Mouse (Mus musculus): ENCODE data around the gene Ascl4.
A peak's percentile ranks its signal among the peaks of the same experiment; 100 is the strongest.

The Ascl4 gene

DNA sequence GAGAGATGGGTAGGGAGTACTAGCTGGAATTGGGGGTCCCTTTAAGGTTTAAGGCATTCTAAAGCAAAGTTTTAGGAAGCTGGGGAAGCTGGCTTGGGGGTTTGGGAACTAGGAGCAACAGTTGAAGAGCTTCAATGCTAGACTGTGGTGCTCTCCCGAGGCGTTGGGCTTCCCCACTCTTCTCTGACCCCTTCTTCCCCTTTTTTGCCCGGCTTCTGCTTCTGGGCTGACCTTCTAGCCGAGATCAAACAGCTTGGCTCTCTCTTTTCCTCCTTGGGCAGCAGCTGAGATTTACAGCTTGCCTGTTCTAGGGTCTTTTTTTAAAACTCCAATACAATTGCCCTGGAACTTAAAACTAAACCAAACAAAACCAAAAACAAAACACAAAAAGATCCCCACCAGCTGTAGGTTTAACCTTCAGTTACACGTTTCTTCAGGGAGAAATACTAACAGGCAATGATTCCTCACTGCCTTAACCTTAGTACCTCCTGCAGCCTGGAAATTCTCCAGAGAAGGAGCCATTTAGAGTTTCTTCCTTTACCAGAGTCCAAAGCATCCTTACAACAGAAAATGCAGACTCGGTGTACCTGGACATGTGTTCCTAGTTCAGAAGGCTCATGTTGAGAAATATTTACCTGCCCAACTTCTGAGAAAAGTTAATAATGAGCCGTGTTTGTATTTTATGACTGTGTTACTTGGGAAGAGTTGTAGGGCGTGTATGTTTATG, 42.6 kb downstream of the Ascl4 start:
- no peak for DNase-seq (ENCODE audit: low spot score in 2 of 2)

DNA sequence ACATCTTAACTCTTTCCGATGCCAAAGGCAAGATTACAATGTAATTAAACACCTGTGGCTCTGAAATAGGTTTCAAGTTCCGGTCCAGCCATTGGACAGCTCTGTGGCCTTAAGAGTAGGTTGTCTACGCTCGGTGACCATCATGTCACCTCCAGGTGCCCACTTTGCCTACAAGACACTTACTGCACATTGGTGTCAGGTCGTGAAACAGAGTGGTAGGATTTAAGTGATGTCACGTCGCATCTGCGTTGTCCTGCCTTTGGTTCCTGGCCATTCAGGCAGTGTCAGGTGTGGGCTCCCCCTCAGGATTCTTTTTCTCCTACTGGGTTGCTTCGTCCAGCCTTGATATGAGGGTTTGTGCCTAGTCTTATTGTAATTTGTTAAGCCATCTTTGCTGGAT, 44.3 kb downstream of the Ascl4 start:
- no peak for DNase-seq (ENCODE audit: low spot score in 2 of 2)

DNA sequence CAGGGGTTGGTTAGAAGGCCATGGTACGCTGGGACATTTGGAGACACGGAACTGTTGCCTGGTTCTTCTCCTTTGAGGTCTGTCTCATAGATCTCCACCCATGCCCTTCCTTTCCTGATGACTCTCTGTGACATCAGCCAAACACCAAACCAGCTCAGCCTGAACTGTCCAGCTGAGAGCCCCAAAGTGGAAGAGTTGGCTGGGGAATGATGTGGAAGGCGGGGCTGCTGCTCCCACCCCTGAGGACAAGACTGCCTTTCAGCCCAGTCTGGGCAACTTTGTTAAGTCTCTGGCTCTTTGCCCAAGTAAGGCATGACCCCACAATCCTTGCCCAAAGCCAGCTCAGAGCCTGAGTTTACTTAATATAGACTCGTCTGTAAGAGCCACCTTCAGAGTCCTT, 45.4 kb downstream of the Ascl4 start:
- peak; percentile 10 to 16 for DNase-seq (ENCODE audit: low spot score in 2 of 2)

DNA sequence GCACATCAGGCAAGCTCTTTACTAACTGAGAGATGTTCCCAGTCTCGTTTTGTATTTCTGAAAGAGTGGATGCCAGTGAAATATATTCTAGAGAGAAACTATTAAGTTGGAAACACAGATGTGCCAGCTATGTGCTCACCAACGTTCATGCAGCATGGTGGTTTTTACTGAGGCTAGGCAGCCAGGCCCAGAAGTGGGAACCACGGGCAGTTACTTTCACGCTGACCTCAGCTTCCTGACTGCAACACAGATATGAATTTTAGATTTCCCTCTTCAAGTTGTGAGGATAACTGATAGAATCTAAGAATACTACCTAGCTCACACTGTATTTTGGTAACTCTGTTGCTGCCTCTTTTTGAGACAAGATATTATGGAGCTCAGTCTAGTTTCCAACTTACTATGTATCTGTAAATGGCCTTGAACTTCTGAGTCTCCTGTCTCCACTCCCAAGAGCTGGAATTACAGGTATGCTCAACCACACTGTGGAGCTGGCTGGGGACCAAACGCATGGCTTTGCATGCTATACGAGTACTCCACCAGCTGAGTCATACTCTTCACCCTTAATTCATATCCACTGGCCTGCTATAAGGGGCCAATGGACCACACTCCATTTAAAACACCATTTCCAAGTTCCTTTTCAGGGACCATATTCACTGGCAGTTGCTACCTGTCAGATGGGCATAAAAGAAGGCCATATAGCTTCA, 62.1 kb downstream of the Ascl4 start:
- DNase-seq (ENCODE audit: low spot score in 2 of 2) = no peak

DNA sequence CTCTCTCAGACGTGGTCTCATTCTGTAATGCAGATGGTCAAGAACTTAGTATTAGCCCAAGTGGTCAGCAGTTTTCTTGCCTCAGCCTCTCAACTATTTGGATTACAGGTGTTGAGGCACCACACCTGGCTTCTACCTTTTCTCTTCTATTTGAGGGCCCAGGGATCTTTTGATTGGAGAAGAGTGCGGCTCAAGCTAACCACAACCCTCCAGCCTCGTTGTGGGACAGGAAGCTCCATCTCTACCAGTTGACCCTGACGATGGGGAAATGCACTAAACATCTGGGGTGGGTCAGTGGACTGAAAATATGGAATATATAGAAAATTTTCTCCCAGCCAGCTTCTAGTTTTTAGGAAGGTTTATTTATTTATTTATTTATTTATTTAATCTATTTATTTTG, 64.9 kb downstream of the Ascl4 start:
- no peak for DNase-seq (ENCODE audit: low spot score in 2 of 2)

DNA sequence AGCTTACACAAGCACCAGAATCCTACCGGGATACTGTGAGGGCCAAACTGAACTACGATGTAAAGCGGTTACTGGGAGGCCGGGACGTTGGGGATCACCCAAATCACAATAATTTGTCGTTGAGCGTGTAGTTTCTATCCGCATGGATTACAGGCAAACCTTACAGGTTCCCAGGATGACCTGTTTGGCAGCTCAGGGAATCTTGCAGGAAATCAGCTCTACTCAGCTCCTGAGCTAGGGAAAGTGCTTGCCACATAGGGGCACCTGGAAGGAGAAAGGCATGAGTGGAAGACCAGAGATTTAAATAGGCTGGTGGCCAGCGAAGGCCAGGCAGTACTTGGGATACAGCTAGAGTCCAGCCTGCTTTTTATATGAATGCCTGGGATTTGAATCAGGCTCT, 66.4 kb downstream of the Ascl4 start:
- no peak for DNase-seq (ENCODE audit: low spot score in 2 of 2)

DNA sequence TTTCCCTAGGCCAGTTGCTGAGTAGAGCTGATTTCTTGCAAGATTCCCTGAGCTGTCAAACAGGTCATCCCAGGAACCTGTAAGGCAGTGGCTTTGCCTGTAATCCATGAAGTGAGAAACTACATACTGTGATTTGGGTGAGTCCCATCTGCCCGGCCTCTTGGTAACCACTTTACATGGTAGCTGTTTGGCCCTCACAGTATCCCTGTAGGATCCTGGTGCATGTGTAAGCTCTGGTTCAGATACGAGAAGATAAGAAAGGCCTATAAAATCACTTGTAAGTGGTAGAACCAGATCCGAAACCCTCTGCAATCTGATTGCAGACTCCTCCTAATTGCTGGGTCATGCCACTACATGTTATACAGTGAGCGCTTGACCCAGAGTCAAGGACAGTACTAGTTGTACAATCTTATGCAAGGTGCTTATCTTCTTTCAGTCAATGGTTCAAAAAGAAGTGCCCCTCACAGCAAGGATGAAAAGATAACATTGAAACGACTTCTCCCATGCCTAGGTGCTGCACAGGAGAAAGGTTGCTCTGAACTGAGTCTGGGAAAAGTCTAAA, 67.1 kb downstream of the Ascl4 start:
- no peak for DNase-seq (ENCODE audit: low spot score in 2 of 2)
